Mouse (Mus musculus) embryo, embryonic 11 days (tissue): ENCODE measurements at regions not wholly inside any gene's neighbourhood (a gene's known extent, or its start where the extent isn't known, plus 50 kb on each side); places are given as distances from the start of the nearest gene placed in this dataset.
A peak's percentile ranks its signal among the peaks of the same experiment; 100 is the strongest.

Experiments
- DNase-seq: peaks from one replicate; pipeline ENCODE4 v3.0.0-alpha.2; 2015

- no peak for DNase-seq
Measured at GRCm38 (mm10) chr4:87718166-87718805, 314.9 kb downstream of the Mllt3 start.

- DNase-seq: no peak
Measured at GRCm38 (mm10) chr4:87715212-87715933, 317.8 kb downstream of the Mllt3 start.

GRCm38 (mm10) chr4:87712691-87713090 is 320.5 kb downstream of the Mllt3 start:
- no peak for DNase-seq

- DNase-seq: no peak
Measured at GRCm38 (mm10) chr4:87712286-87712685, 320.9 kb downstream of the Mllt3 start.

- DNase-seq: no peak
Measured at GRCm38 (mm10) chr4:87711185-87711827, 321.9 kb downstream of the Mllt3 start.

- DNase-seq: no peak
Measured at GRCm38 (mm10) chr4:87708981-87709645, 324.1 kb downstream of the Mllt3 start.

GRCm38 (mm10) chr4:87707386-87707785 is 325.8 kb downstream of the Mllt3 start:
- no peak for DNase-seq

GRCm38 (mm10) chr4:87702834-87703233 is 330.3 kb downstream of the Mllt3 start:
- DNase-seq: no peak

GRCm38 (mm10) chr4:87702290-87702689 is 330.9 kb downstream of the Mllt3 start:
- DNase-seq: no peak

GRCm38 (mm10) chr4:87701024-87701423 is 332.1 kb downstream of the Mllt3 start:
- DNase-seq: no peak

- DNase-seq: no peak
Measured at GRCm38 (mm10) chr4:87700508-87700907, 332.7 kb downstream of the Mllt3 start.

GRCm38 (mm10) chr4:87699586-87699985 is 333.6 kb downstream of the Mllt3 start:
- DNase-seq: peak; percentile 20

GRCm38 (mm10) chr4:87698750-87699149 is 334.4 kb downstream of the Mllt3 start:
- DNase-seq: peak; percentile 36

- DNase-seq: no peak
Measured at GRCm38 (mm10) chr4:87696921-87697320, 336.2 kb downstream of the Mllt3 start.

- DNase-seq: no peak
Measured at GRCm38 (mm10) chr4:87695811-87696210, 337.4 kb downstream of the Mllt3 start.

GRCm38 (mm10) chr4:87692741-87693140 is 340.4 kb downstream of the Mllt3 start:
- no peak for DNase-seq

- no peak for DNase-seq
Measured at GRCm38 (mm10) chr4:87684952-87685351, 348.2 kb downstream of the Mllt3 start.

- DNase-seq: no peak
Measured at GRCm38 (mm10) chr4:87682783-87683182, 350.4 kb downstream of the Mllt3 start.

GRCm38 (mm10) chr4:87671101-87671500 is 362.1 kb downstream of the Mllt3 start:
- DNase-seq: no peak

- no peak for DNase-seq
Measured at GRCm38 (mm10) chr4:87670167-87670566, 363.0 kb downstream of the Mllt3 start.

- no peak for DNase-seq
Measured at GRCm38 (mm10) chr4:87669480-87669879, 363.7 kb downstream of the Mllt3 start.

- DNase-seq: no peak
Measured at GRCm38 (mm10) chr4:87668314-87668713, 364.9 kb downstream of the Mllt3 start.

- no peak for DNase-seq
Measured at GRCm38 (mm10) chr4:87667556-87668154, 365.5 kb downstream of the Mllt3 start.
